Mouse (Mus musculus) midbrain, embryonic 12.5 days (tissue): ENCODE results near the gene Sema5b. TPM values are rescaled to one million over a fixed set of nuclear protein-coding genes. Genes with fewer than 3 reads are reported as not detected.

Source experiments
- ATAC-seq: fragments of 200-750 bp; cut with Nextera tagmentation; 2 replicates; pipeline ENCODE4 v1.8.0; 2017; ENCODE audit warnings: low read depth, moderate TSS enrichment, moderate library complexity; ENCODE audit not compliant: low FRiP score
- H3K27ac ChIP-seq: fragments of 300-500 bp; sonication (generic); replicated peaks from 2 replicates; pipeline ENCODE4 v1.5.1; 2016; ENCODE audit warnings: mild to moderate bottlenecking
- H3K27me3 ChIP-seq: fragments of 300-500 bp; sonication (generic); 2 replicates; pipeline ENCODE4 v1.6.1; 2016; ENCODE audit warnings: mild to moderate bottlenecking
- H3K36me3 ChIP-seq: fragments of 300-500 bp; sonication (generic); 2 replicates; pipeline ENCODE4 v1.6.1; 2016
- H3K4me1 ChIP-seq: fragments of 300-500 bp; sonication (generic); 2 replicates; pipeline ENCODE4 v1.6.1; 2016
- H3K4me2 ChIP-seq: fragments of 300-500 bp; sonication (generic); replicated peaks from 2 replicates; pipeline ENCODE4 v1.6.1; 2016; ENCODE audit warnings: mild to moderate bottlenecking, moderate library complexity
- H3K4me3 ChIP-seq: fragments of 300-500 bp; sonication (generic); 2 replicates; pipeline ENCODE4 v1.5.1; 2016; ENCODE audit warnings: mild to moderate bottlenecking
- H3K9ac ChIP-seq: fragments of 300-500 bp; sonication (generic); replicated peaks from 2 replicates; pipeline ENCODE4 v1.6.1; 2016; ENCODE audit warnings: mild to moderate bottlenecking, moderate library complexity
- H3K9me3 ChIP-seq: fragments of 300-500 bp; sonication (generic); 2 replicates; pipeline ENCODE4 v1.6.1; 2016; ENCODE audit warnings: mild to moderate bottlenecking
- WGBS: fragments of 180-500 bp; shearing (Covaris S2); methylation state at CpG from one replicate; pipeline ENCODE4 v1.1.7; 2016; 5-methylcytosine and 5-hydroxymethylcytosine counted together
- polyA plus RNA-seq: library from polyadenylated mRNA; unstranded; fragments of >200 nt; fragmentation: Nextera tagmentation; extraction: Ambion mirVana; gene quantifications from 2 replicates; pipeline ENCODE4 v1.2.1, GENCODE M21; 2016

The Sema5b gene
- polyA plus RNA-seq, 1 experiment from 2014 or later, result 67.6 TPM

GRCm38 (mm10) chr16:35598802-35599201 lies 57.9 kb downstream of the Sema5b start:
- Histone ChIP-seq H3K36me3 (0 out of 2 replicates have a peak, but pooled peaks cover 4% of the 10 kb centered on the region), H3K27me3 (no peaks in the 10 kb centered on the region), H3K4me2 (no peak overlapping the region), H3K27ac (no peak overlapping the region), H3K4me3 (no peak overlapping the region), H3K9ac (no peak overlapping the region), H3K4me1 (peaks cover 83% of the 10 kb centered on the region), H3K9me3 (no peaks in the 10 kb centered on the region)
- WGBS, result 72% methylated on average over 5 of the region's 5 CpGs
- no peak for ATAC-seq

DNA sequence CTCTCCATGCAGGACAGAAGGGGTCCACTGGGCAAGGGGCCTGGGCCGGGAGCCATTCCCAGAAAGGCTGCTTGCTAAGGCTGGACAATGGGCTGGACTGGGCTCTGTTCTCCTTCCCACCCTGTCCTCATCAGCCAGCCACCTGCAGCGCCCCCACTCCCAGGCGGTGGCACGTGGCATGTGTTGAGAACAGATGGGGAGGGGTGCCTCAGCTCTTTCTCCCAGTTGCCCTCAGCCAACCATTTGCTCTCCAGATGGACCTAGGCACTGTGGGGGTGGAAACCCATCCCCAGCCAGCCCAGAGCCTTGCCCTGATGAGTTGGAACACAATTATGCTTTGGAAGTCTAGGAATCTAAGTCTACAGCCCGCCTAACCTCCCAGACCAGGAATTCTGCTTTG lies 59.3 kb downstream of the Sema5b start:
- WGBS, result 83% methylated on average over 5 of the region's 5 CpGs
- H3K4me2 ChIP-seq, result no peak overlapping the region
- H3K4me3 ChIP-seq, result no peak overlapping the region
- no peak overlapping the region for H3K27ac ChIP-seq
- H3K27me3 ChIP-seq, result no peaks in the 10 kb centered on the region
- H3K4me1 ChIP-seq, result peaks cover 86% of the 10 kb centered on the region
- no peaks in the 10 kb centered on the region for H3K36me3 ChIP-seq
- no peak overlapping the region for H3K9ac ChIP-seq
- no peak for ATAC-seq
- no peaks in the 10 kb centered on the region for H3K9me3 ChIP-seq

DNA sequence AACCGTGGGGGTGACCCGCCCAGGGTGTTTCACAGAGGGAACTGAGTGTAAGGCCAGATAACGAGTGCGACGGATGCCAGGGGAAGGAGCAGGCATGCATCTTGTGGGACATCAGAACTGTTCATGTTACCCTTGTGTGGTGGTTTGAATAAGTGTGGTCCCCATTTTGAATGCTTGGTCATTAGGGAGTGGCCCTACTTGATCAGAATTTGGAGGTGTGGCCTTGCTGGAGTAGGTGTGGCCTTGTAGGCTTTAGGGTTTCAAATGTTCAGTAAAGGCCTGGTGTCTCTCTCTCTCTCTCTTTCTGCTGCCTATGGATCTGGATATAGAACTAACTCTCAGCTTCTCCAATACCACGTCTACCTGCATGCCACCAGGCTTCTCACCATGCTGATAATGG lies 60.5 kb downstream of the Sema5b start:
- Histone ChIP-seq H3K27me3 (no peaks in the 10 kb centered on the region), H3K27ac (no peak overlapping the region), H3K4me3 (no peak overlapping the region), H3K4me2 (no peak overlapping the region), H3K9me3 (no peaks in the 10 kb centered on the region), H3K36me3 (no peaks in the 10 kb centered on the region), H3K9ac (no peak overlapping the region), H3K4me1 (peaks cover 78% of the 10 kb centered on the region)
- 85% methylated on average over 6 of the region's 6 CpGs for WGBS
- no peak for ATAC-seq

DNA sequence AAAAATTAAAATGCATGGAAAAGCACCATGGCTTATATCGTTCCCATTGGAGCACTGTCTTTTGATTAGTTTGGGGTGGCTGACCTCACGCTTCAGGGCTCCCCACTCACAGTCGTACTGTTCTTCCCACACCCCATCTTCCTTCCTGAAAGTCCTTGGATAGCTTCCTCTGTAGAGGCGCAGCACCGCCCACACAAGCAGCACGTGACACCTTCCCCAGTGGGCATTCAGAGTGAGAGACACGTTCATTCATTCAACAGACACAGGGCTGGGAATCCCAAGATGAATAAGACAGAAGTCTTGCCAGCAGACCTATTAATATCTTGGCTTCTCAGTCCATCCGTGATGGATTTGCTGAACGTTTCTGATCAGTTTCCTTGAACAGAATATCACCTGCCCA lies 61.6 kb downstream of the Sema5b start:
- Histone ChIP-seq H3K27me3 (no peaks in the 10 kb centered on the region), H3K9ac (no peak overlapping the region), H3K36me3 (no peaks in the 10 kb centered on the region), H3K27ac (no peak overlapping the region), H3K4me1 (peaks cover 76% of the 10 kb centered on the region), H3K4me3 (no peak overlapping the region), H3K4me2 (no peak overlapping the region), H3K9me3 (no peaks in the 10 kb centered on the region)
- ATAC-seq, result no peak
- WGBS, result 72% methylated on average over 9 of the region's 9 CpGs

DNA sequence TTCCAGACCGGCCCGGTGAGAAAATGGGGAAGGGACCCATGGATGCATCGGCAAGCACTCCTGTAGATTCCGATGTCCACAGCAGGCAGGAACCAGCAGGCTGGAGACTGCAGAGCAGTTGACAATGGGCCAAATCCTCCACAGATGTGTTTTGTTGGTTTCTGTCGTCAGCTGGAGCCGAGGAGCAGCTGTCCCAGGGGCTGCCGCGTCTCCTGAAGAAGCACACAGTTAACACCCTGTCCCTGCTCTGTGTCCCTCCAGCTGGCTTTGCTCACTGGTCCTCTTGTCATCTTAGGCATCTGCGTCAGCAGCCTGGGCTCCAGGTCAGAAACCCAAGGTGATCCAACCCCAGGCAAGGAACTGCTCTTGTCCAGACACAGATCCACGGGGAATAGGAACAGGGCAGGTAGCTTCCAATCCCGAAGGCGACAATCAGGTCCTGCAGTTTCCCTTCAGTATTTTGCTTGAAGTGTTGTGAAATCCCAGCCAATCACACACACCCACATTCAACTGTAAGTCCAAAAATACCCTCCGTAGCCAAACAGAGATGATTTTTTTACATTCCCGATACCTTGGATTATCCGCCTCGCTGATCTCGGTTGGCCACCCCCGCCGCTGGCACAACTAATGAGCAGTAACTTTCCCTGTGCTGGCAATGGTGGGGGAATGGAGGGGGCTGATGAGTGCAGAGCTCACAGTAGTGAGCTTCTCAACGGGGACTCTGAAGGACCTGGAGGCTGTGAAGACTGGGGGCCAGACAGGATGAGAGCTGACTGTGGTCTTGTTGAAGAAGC lies 63.0 kb downstream of the Sema5b start:
- Histone ChIP-seq H3K36me3 (no peaks in the 10 kb centered on the region), H3K4me2 (no peak overlapping the region), H3K4me1 (peaks cover 78% of the 10 kb centered on the region), H3K4me3 (no peak overlapping the region), H3K9ac (no peak overlapping the region), H3K27ac (peak overlapping the region; percentile 47), H3K27me3 (no peaks in the 10 kb centered on the region; the same call in 1 of the 2 replicates), H3K9me3 (no peaks in the 10 kb centered on the region)
- ATAC-seq, result 0 out of 2 replicates have a peak, but pooled peaks have one; percentile 14
- 59% methylated on average over 20 of the region's 20 CpGs for WGBS

- WGBS, result 87% methylated on average over 3 of the region's 3 CpGs
- Histone ChIP-seq H3K4me1 (peaks cover 79% of the 10 kb centered on the region), H3K9ac (no peak overlapping the region), H3K27ac (no peak overlapping the region), H3K36me3 (no peaks in the 10 kb centered on the region), H3K27me3 (no peaks in the 10 kb centered on the region; the same call in 1 of the 2 replicates), H3K4me3 (no peak overlapping the region), H3K9me3 (no peaks in the 10 kb centered on the region), H3K4me2 (no peak overlapping the region)
- no peak for ATAC-seq
Measured at GRCm38 (mm10) chr16:35607250-35607649, 66.3 kb downstream of the Sema5b start.

GRCm38 (mm10) chr16:35608244-35608643 lies 67.3 kb downstream of the Sema5b start:
- H3K4me1 ChIP-seq, result peaks cover 79% of the 10 kb centered on the region
- no peaks in the 10 kb centered on the region for H3K36me3 ChIP-seq
- H3K9ac ChIP-seq, result no peak overlapping the region
- no peak for ATAC-seq
- no peaks in the 10 kb centered on the region; the same call in 1 of the 2 replicates for H3K27me3 ChIP-seq
- H3K9me3 ChIP-seq, result no peaks in the 10 kb centered on the region
- 0 out of 2 replicates have a peak overlapping the region, but pooled peaks have one; percentile 3 for H3K27ac ChIP-seq
- WGBS, result 65% methylated on average over 3 of the region's 3 CpGs
- H3K4me3 ChIP-seq, result no peak overlapping the region
- H3K4me2 ChIP-seq, result no peak overlapping the region

GRCm38 (mm10) chr16:35609561-35609960 lies 68.6 kb downstream of the Sema5b start:
- Histone ChIP-seq H3K9ac (no peak overlapping the region), H3K9me3 (no peaks in the 10 kb centered on the region), H3K4me3 (no peak overlapping the region), H3K27ac (no peak overlapping the region), H3K27me3 (no peaks in the 10 kb centered on the region; the same call in 1 of the 2 replicates), H3K36me3 (no peaks in the 10 kb centered on the region), H3K4me2 (no peak overlapping the region), H3K4me1 (peaks cover 79% of the 10 kb centered on the region)
- no peak for ATAC-seq
- WGBS, result 55% methylated on average over 6 of the region's 6 CpGs

GRCm38 (mm10) chr16:35613851-35614804 lies 73.2 kb downstream of the Sema5b start:
- Histone ChIP-seq H3K36me3 (0 out of 2 replicates have a peak, but pooled peaks cover 6% of the 10 kb centered on the region), H3K9ac (peak overlapping the region; percentile 46; the same call in 1 of the 2 replicates), H3K4me1 (peaks cover 59% of the 10 kb centered on the region), H3K27ac (peak overlapping the region; percentile 90), H3K9me3 (no peaks in the 10 kb centered on the region), H3K4me2 (peak overlapping the region; percentile 36), H3K27me3 (no peaks in the 10 kb centered on the region), H3K4me3 (no peak overlapping the region)
- WGBS, result 26% methylated on average over 17 of the region's 17 CpGs
- ATAC-seq, result peak; percentile 91

DNA sequence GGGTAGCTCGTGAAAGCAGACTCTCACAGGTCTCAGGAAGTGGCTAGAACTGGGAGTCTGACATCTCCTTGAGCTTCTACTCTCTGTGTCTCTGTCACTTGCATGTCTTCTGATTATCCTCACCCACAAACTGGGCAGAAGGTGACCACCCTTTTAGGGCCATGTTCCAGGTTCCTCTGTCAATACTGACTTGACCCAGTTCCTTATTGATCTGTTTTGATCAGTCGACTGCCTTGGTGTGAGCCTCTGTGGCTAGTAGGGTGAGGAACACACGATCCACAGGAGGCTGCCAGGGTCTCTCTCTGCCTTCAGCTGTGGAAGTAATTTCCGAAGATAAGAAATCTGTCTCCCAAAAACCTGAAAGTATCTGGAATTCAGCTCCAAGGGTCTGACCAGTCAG lies 76.8 kb downstream of the Sema5b start:
- no peak overlapping the region for H3K4me3 ChIP-seq
- no peaks in the 10 kb centered on the region for H3K27me3 ChIP-seq
- no peak overlapping the region for H3K9ac ChIP-seq
- 86% methylated on average over 4 of the region's 4 CpGs for WGBS
- ATAC-seq, result no peak
- no peak overlapping the region for H3K4me2 ChIP-seq
- H3K4me1 ChIP-seq, result peaks cover 31% of the 10 kb centered on the region
- H3K36me3 ChIP-seq, result peaks cover 10% of the 10 kb centered on the region; the same call in 1 of the 2 replicates
- H3K9me3 ChIP-seq, result no peaks in the 10 kb centered on the region
- no peak overlapping the region for H3K27ac ChIP-seq

DNA sequence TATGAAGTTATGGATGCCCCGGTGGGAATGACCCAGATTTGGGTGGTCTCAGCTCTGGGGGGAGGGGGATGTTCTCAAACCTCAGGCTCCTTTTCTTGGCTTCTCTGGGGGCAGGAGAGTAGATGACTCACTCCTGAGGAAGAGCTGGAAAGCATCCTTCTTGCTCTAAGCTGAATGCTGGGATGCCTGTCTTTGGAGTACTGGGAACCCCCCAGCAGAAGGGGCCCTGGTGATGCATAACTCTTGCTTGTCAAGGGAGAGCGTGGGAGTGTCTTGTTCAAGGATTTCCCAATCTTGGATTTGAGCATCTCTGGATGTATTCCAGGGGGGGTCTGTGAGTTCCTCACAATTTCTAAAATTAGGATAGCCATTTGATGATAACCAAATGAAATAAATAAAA lies 82.1 kb downstream of the Sema5b start:
- no peak for ATAC-seq
- WGBS, result 96% methylated on average over 2 of the region's 2 CpGs
- H3K4me1 ChIP-seq, result peaks cover 28% of the 10 kb centered on the region
- H3K9me3 ChIP-seq, result no peaks in the 10 kb centered on the region
- H3K27me3 ChIP-seq, result no peaks in the 10 kb centered on the region
- no peak overlapping the region for H3K4me3 ChIP-seq
- H3K9ac ChIP-seq, result no peak overlapping the region
- no peak overlapping the region for H3K27ac ChIP-seq
- no peak overlapping the region for H3K4me2 ChIP-seq
- peaks cover 15% of the 10 kb centered on the region; the same call in 1 of the 2 replicates for H3K36me3 ChIP-seq

DNA sequence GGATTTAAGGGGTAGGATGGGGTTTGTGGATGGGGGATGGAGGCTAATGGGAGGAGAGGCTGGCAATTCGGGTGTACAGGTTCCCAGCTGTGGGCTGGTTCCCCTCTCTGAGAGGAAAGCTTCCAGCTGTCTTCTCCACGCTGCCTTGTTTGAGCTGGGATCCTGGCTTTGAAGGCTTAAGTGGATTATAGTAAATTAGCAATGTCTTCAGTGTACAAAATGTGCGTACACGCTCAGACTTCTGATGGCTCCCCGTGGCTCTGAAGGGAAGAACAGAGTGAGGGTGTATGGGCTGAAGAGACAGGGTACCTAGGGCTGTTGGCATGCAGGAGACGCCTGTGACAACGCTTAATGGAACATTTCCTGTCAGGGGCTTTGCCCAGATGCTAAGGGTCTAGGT lies 83.0 kb downstream of the Sema5b start:
- H3K27me3 ChIP-seq, result no peaks in the 10 kb centered on the region
- peaks cover 20% of the 10 kb centered on the region for H3K36me3 ChIP-seq
- ATAC-seq, result no peak; the same call in 1 of the 2 replicates
- no peak overlapping the region for H3K4me3 ChIP-seq
- peak overlapping the region; percentile 39; the same call in 1 of the 2 replicates for H3K27ac ChIP-seq
- H3K9ac ChIP-seq, result no peak overlapping the region
- WGBS, result 28% methylated on average over 7 of the region's 7 CpGs
- H3K4me1 ChIP-seq, result peaks cover 29% of the 10 kb centered on the region
- no peak overlapping the region for H3K4me2 ChIP-seq
- H3K9me3 ChIP-seq, result no peaks in the 10 kb centered on the region
